Mouse (Mus musculus) embryonic facial prominence, embryonic 12.5 days (tissue): ENCODE results near the gene Ccn5. TPM values are rescaled to one million over a fixed set of nuclear protein-coding genes. Genes with fewer than 3 reads are reported as not detected.

Source experiments
- polyA plus RNA-seq: library from polyadenylated mRNA; unstranded; fragments of >200 nt; fragmentation: Nextera tagmentation; extraction: Ambion mirVana; gene quantifications from 2 replicates; pipeline ENCODE4 v1.2.1, GENCODE M21; 2016

Ccn5 gene
- polyA plus RNA-seq, 1 experiment from 2014 or later: 0.22 TPM

Other genes starting within 250 kb of the Ccn5 start
- 45.1 and 47.6 TPM in 2 replicates for gene Ttpal, start 218.5 kb upstream of the Ccn5 start, polyA plus RNA-seq
- 26.1 and 27.0 TPM in 2 replicates for gene Serinc3, start 175.7 kb upstream of the Ccn5 start, polyA plus RNA-seq
- 119 and 128 TPM in 2 replicates for gene Pkig, start 162.5 kb upstream of the Ccn5 start, polyA plus RNA-seq
- 6.9 and 8.6 TPM in 2 replicates for gene Ada, start 70.6 kb upstream of the Ccn5 start, polyA plus RNA-seq
- not detected in 2 replicates for gene Kcnk15, start 32.8 kb downstream of the Ccn5 start, polyA plus RNA-seq
- 0.73 and 0.87 TPM in 2 replicates for gene Rims4, start 97.8 kb downstream of the Ccn5 start, polyA plus RNA-seq
- gene Ywhab, start 174.1 kb downstream of the Ccn5 start, polyA plus RNA-seq: 327 and 340 TPM in 2 replicates
- gene Pabpc1l, start 204.6 kb downstream of the Ccn5 start, polyA plus RNA-seq: 2.4 and 3.5 TPM in 2 replicates
- 24.2 and 25.4 TPM in 2 replicates for gene Stk4, start 249.5 kb downstream of the Ccn5 start, polyA plus RNA-seq